Mouse (Mus musculus) urinary bladder, postnatal 25 days (tissue): ENCODE data around the gene Kif1a.

Experiments used
- DNase-seq: peaks from one replicate; pipeline ENCODE4 v3.0.0; 2022; ENCODE audit warnings: low spot score

The Kif1a gene

DNA sequence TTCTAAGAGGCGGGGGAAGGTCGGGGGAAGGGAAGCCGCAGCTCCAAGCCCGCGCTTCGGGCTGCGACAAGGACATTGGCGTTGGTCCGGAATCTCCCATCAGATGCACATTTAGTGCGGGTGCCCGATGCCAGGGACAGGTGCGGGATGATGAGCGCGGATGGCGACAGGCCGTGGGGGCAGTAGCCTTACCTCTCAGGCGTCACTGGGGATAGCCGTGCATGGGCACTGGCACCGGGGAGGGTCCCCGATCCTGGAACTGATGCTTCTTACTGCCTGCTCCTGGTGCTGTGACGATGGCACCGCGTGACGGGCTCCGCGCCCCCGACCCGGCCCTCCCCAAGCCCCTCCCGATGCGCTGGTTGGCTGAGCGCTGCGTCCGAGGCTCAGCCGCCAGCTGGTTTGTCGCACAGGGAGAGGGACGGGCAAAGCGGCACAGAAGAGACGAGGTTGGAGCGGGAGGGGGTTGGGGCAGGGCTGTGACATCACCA lies at the start of gene Kif1a:
Gene Kif1a (minus strand): TSS at position 381 of the 491 bp plus-strand sequence.
- DNase-seq: no peak

- no peak for DNase-seq
Observed at GRCm38 (mm10) chr1:93150907-93151661, 49.3 kb upstream of the Kif1a start.

- no peak for DNase-seq
Observed at GRCm38 (mm10) chr1:93144176-93144575, 42.4 kb upstream of the Kif1a start.

GRCm38 (mm10) chr1:93142871-93143270 lies 41.1 kb upstream of the Kif1a start:
- no peak for DNase-seq

- no peak for DNase-seq
Observed at GRCm38 (mm10) chr1:93139713-93140112, 38.0 kb upstream of the Kif1a start.

GRCm38 (mm10) chr1:93138534-93138933 lies 36.8 kb upstream of the Kif1a start:
- no peak for DNase-seq

DNA sequence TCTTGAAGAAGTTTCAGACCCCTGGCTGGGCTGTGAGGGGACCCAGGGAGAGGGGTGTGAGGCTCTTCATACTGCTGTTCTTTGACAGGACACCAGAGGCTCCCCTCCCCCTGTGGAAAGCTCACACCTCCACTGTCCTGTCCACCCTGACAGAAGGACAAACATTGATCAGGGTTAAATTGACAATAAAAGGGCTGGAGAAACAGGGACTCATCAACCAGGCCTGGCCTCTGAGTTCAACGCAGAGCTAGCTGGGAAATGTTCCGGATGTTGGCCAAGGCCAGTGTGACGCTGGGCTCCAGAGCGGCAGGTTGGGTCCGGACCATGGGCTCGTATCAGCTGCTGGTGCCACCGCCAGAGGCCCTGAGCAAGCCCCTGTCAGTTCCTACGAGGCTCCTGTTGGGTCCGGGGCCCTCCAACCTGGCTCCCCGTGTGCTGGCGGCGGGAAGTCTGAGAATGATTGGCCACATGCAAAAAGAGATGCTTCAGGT lies 33.3 kb upstream of the Kif1a start, which contains the start of gene Agxt:
Gene Agxt (plus strand): TSS at position 205 of the 491 bp plus-strand sequence.
- DNase-seq: no peak

DNA sequence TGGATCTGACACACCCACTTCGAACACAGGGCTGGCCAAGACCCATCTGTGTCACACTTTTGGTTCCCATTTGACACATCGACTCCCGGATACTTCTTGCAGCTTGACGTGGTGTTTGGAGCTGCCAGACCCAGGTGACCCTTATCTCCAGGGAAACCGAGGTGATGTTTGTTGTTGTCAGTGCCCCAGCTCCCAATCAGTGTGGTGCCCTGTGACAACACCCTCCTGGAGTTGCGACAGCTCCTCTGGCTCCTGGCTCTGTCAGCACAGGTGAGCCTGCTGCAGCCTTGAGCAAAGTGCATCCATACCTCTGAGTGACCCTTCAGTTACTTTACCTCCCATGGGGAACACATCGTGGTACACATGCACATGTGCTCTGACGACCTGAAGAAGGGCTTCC lies 30.9 kb upstream of the Kif1a start:
- DNase-seq: no peak

- DNase-seq: no peak
Observed at GRCm38 (mm10) chr1:93130242-93130983, 28.7 kb upstream of the Kif1a start.

- DNase-seq: peak; percentile 59
Observed at GRCm38 (mm10) chr1:93128710-93129349, 27.1 kb upstream of the Kif1a start.

DNA sequence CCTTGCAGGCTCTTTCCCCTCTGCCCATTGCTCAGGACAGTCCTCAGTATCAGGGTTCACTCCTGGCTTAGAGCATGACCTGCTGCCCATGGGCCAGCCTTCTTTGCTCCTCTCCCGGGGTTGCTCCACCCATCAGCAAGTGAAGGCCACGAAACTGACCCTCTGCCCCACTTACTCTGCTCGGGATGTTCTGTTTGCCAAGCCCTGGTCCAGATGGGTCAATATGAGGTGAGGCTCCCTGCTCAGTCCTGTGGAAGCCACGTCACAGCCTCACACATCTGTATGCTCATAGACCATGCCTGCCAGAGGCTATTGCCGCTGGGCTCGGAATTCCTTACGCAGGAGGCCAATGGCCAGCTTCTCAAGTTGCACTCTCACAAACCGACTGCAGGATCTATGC lies 26.5 kb upstream of the Kif1a start:
- no peak for DNase-seq

- DNase-seq: no peak
Observed at GRCm38 (mm10) chr1:93125256-93125655, 23.5 kb upstream of the Kif1a start.

- DNase-seq: no peak
Observed at GRCm38 (mm10) chr1:93124066-93124465, 22.3 kb upstream of the Kif1a start.

GRCm38 (mm10) chr1:93123179-93123854 lies 21.6 kb upstream of the Kif1a start:
- DNase-seq: no peak

GRCm38 (mm10) chr1:93118816-93119215 lies 17.1 kb upstream of the Kif1a start:
- DNase-seq: no peak

DNA sequence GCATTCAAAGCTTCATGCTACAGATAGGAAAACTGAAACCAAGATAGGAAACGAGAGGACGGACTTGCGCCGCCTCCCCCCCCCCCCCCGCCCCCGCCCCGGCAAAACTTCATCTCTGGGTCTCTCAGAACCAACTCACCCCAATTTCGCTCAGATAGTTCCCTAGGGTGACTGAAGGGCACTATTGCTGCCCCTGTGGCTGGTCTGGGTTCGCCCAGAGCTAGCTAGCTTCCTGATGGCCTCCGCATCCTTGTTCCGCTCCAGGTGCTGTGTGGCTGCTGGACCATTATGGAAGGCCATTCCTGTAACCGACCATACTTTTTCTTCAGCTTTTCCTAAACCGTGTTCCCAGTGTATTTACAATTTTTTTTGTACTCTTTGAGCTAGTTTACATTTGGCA lies 13.7 kb upstream of the Kif1a start:
- no peak for DNase-seq

- peak; percentile 38 for DNase-seq
Observed at GRCm38 (mm10) chr1:93114713-93115463, 13.1 kb upstream of the Kif1a start.

- DNase-seq: no peak
Observed at GRCm38 (mm10) chr1:93102700-93103099, 949 bp upstream of the Kif1a start.

- DNase-seq: no peak
Observed at GRCm38 (mm10) chr1:93100576-93101491, 917 bp downstream of the Kif1a start.

- DNase-seq: no peak
Observed at GRCm38 (mm10) chr1:93100243-93100575, 1.5 kb downstream of the Kif1a start.
